Mouse (Mus musculus): ENCODE measurements around the gene Vmn2r112.

DNA sequence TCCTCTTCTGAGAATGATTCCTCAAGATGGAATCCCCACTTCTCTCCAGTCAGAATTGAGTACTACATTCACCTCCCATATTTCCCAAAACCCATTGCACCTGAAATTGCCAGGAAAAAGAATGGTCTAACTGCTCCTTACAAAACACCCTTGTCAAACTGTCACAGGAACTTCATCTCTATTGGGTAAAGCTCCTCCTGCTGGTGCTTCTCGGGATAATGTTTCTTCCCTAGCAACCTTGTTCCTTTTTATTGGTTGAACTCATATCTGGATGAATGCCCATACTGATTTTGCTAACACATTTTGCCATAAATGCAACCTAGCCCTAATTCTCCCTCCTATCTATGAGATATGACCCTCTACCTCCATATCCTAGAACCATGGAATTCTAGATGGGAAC lies 29.9 kb downstream of the Vmn2r112 start:
- no peak for TF ChIP-seq POLR2A (IDR thresholded peaks at IDR 0.05; ENCODE audit: low read depth, low read length)
- no peak for TF ChIP-seq CTCF (IDR thresholded peaks at IDR 0.05; ENCODE audit: extremely low read depth, insufficient read depth, insufficient read length, insufficient replicate concordance)

All from spleen, adult 2 months (tissue).